Mouse (Mus musculus) forebrain, embryonic 14.5 days (tissue): ENCODE data around the gene Esp3. TPM values are rescaled to one million over a fixed set of nuclear protein-coding genes. Genes with fewer than 3 reads are reported as not detected.
"Not testable (repeated sequence)": the region's sequence is repeated elsewhere in the genome, so short reads cannot be mapped to it uniquely, and the experiment has no call there.

Source experiments
- ATAC-seq: fragments of 200-750 bp; cut with Nextera tagmentation; 2 replicates; pipeline ENCODE4 v1.8.0; 2017; ENCODE audit warnings: mild to moderate bottlenecking, moderate library complexity
- DNase-seq: peaks from one replicate; pipeline ENCODE4 v3.0.0-alpha.2; 2015; ENCODE audit warnings: low spot score
- H3K27ac ChIP-seq: fragments of 300-500 bp; sonication (generic); 2 replicates; pipeline ENCODE4 v1.5.1; 2014; ENCODE audit warnings: low read depth, mild to moderate bottlenecking, control low read depth, low read length, moderate library complexity
- H3K27me3 ChIP-seq: fragments of 300-500 bp; sonication (generic); replicated peaks from 2 replicates; pipeline ENCODE4 v1.6.1; 2014; ENCODE audit warnings: low read length, control low read depth, mixed read lengths; ENCODE audit not compliant: control insufficient read depth, insufficient read depth
- H3K36me3 ChIP-seq: fragments of 300-500 bp; sonication (generic); 2 replicates; pipeline ENCODE4 v1.6.1; 2014; ENCODE audit warnings: low read length, control low read depth; ENCODE audit not compliant: control insufficient read depth, insufficient read depth
- H3K4me1 ChIP-seq: fragments of 300-500 bp; sonication (generic); 2 replicates; pipeline ENCODE4 v1.6.1; 2014; ENCODE audit warnings: antibody characterized with exemption, low read length, control low read depth; ENCODE audit not compliant: control insufficient read depth, insufficient read depth
- H3K4me2 ChIP-seq: fragments of 300-500 bp; sonication (generic); 2 replicates; pipeline ENCODE4 v1.6.1; 2014; ENCODE audit warnings: mild to moderate bottlenecking, control low read depth, low read length
- H3K4me3 ChIP-seq: fragments of 300-500 bp; sonication (generic); 2 replicates; pipeline ENCODE4 v1.5.1; 2014; ENCODE audit warnings: low read depth, low read length, control low read depth
- H3K9ac ChIP-seq: fragments of 300-500 bp; sonication (generic); 2 replicates; pipeline ENCODE4 v1.6.1; 2014; ENCODE audit warnings: mild to moderate bottlenecking, low read length, control low read depth, moderate library complexity
- H3K9me3 ChIP-seq: fragments of 300-500 bp; sonication (generic); replicated peaks from 2 replicates; pipeline ENCODE4 v1.6.1; 2016; ENCODE audit warnings: low read length, control low read depth, mixed read lengths; ENCODE audit not compliant: control insufficient read depth
- WGBS: fragments of 180-500 bp; shearing (Covaris S2); extraction: QIAGEN DNeasy Blood & Tissue Kit; methylation state at CpG from one replicate; pipeline ENCODE4 v1.1.7; 2014; 5-methylcytosine and 5-hydroxymethylcytosine counted together
- polyA plus RNA-seq: library from polyadenylated mRNA; unstranded; fragments of >200 nt; fragmentation: Nextera tagmentation; extraction: Ambion mirVana; gene quantifications from 2 replicates; pipeline ENCODE4 v1.2.1, GENCODE M21; 2014

Gene Esp3
- not detected in 2 replicates for polyA plus RNA-seq

GRCm38 (mm10) chr17:40631775-40632174 is at the start of gene Esp3:
Esp3 (plus strand) TSS chr17:40632075.
- DNase-seq, H3K4me2 ChIP-seq, H3K9ac ChIP-seq, H3K27ac ChIP-seq, H3K27me3 ChIP-seq, H3K4me3 ChIP-seq, H3K4me1 ChIP-seq, ATAC-seq, H3K36me3 ChIP-seq, H3K9me3 ChIP-seq: not testable (repeated sequence)
- WGBS = 89% methylated on average over 1 of the region's 1 CpGs

GRCm38 (mm10) chr17:40583906-40584305 is 48.0 kb upstream of the Esp3 start:
- DNase-seq, H3K4me1 ChIP-seq, H3K4me3 ChIP-seq, H3K9ac ChIP-seq, ATAC-seq, H3K36me3 ChIP-seq, H3K27me3 ChIP-seq, H3K9me3 ChIP-seq, H3K4me2 ChIP-seq, H3K27ac ChIP-seq: not testable (repeated sequence)
- 43% methylated on average over 6 of the region's 6 CpGs for WGBS

GRCm38 (mm10) chr17:40591297-40591696 is 40.6 kb upstream of the Esp3 start:
- Histone ChIP-seq H3K4me3 (no peak overlapping the region), H3K9ac (no peak overlapping the region), H3K27ac (no peak overlapping the region), H3K27me3 (no peaks in the 10 kb centered on the region), H3K36me3 (no peaks in the 10 kb centered on the region), H3K9me3 (no peaks in the 10 kb centered on the region), H3K4me2 (no peak overlapping the region), H3K4me1 (no peaks in the 10 kb centered on the region)
- ATAC-seq = no peak
- DNase-seq = no peak

- no peaks in the 10 kb centered on the region for H3K36me3 ChIP-seq
- no peak within 1 kb of the TSS for H3K4me2 ChIP-seq
- H3K4me3 ChIP-seq = no peak within 1 kb of the TSS
- H3K9me3 ChIP-seq = no peaks in the 10 kb centered on the region
- DNase-seq = no peak
- ATAC-seq = no peak
- H3K4me1 ChIP-seq = no peaks in the 10 kb centered on the region
- H3K9ac ChIP-seq = no peak within 1 kb of the TSS
- no peaks in the 10 kb centered on the region for H3K27me3 ChIP-seq
- H3K27ac ChIP-seq = no peak within 1 kb of the TSS
These were observed 33.6 kb upstream of the Esp3 start, which contains the start of gene Esp4 for GRCm38 (mm10) chr17:40598294-40598693. Esp4 (plus strand) TSS chr17:40598594.

- DNase-seq, ATAC-seq, H3K9ac ChIP-seq, H3K4me1 ChIP-seq, H3K36me3 ChIP-seq, H3K4me2 ChIP-seq, H3K4me3 ChIP-seq, H3K9me3 ChIP-seq, H3K27ac ChIP-seq, H3K27me3 ChIP-seq: not testable (repeated sequence)
- 82% methylated on average over 9 of the region's 9 CpGs for WGBS
These were observed 30.3 kb downstream of the Esp3 start for GRCm38 (mm10) chr17:40662118-40662679.

- not testable (repeated sequence) for H3K4me2 ChIP-seq, ATAC-seq, H3K36me3 ChIP-seq, DNase-seq, H3K27me3 ChIP-seq, H3K4me1 ChIP-seq, H3K9ac ChIP-seq, H3K9me3 ChIP-seq, H3K27ac ChIP-seq, H3K4me3 ChIP-seq
- 85% methylated on average over 12 of the region's 12 CpGs for WGBS
These were observed 31.4 kb downstream of the Esp3 start for GRCm38 (mm10) chr17:40663161-40663811.

Other genes with a start within 250 kb of the Esp3 start
- not detected in 2 replicates for gene Esp8, start 112.1 kb upstream of the Esp3 start, polyA plus RNA-seq
- gene Esp6, start 70.6 kb upstream of the Esp3 start, polyA plus RNA-seq = not detected in 2 replicates
- not detected in 2 replicates for gene Esp4, start 33.5 kb upstream of the Esp3 start, polyA plus RNA-seq
- not detected in 2 replicates for gene Esp1, start 95.0 kb downstream of the Esp3 start, polyA plus RNA-seq
- gene Crisp2, start 174.9 kb downstream of the Esp3 start, polyA plus RNA-seq = not detected in 2 replicates
- not detected in 2 replicates for gene Rhag, start 179.1 kb downstream of the Esp3 start, polyA plus RNA-seq
- gene 9130008F23Rik, start 248.5 kb downstream of the Esp3 start, polyA plus RNA-seq = 0.46 and 0.75 TPM in 2 replicates